Mouse (Mus musculus) neural tube, embryonic 15.5 days (tissue): ENCODE results near the gene Cysltr1. TPM values are rescaled to one million over a fixed set of nuclear protein-coding genes. Genes with fewer than 3 reads are reported as not detected.

ENCODE experiments used
- ATAC-seq: fragments of 200-750 bp; cut with Nextera tagmentation; 2 replicates; pipeline ENCODE4 v1.8.0; 2017; ENCODE audit warnings: mild to moderate bottlenecking, moderate TSS enrichment, moderate library complexity; ENCODE audit not compliant: low FRiP score
- H3K27ac ChIP-seq: fragments of 300-500 bp; sonication (generic); replicated peaks from 2 replicates; pipeline ENCODE4 v1.5.1; 2015; ENCODE audit warnings: mild to moderate bottlenecking, inconsistent platforms
- H3K27me3 ChIP-seq: fragments of 300-500 bp; sonication (generic); replicated peaks from 2 replicates; pipeline ENCODE4 v1.6.1; 2015; ENCODE audit warnings: inconsistent platforms
- H3K36me3 ChIP-seq: fragments of 300-500 bp; sonication (generic); 2 replicates; pipeline ENCODE4 v1.6.1; 2015; ENCODE audit warnings: inconsistent platforms
- H3K4me1 ChIP-seq: fragments of 300-500 bp; sonication (generic); 2 replicates; pipeline ENCODE4 v1.6.1; 2015; ENCODE audit warnings: inconsistent platforms
- H3K4me2 ChIP-seq: fragments of 300-500 bp; sonication (generic); 2 replicates; pipeline ENCODE4 v1.6.1; 2015; ENCODE audit warnings: inconsistent platforms, mild to moderate bottlenecking, moderate library complexity
- H3K4me3 ChIP-seq: fragments of 300-500 bp; sonication (generic); replicated peaks from 2 replicates; pipeline ENCODE4 v1.5.1; 2015; ENCODE audit warnings: mild to moderate bottlenecking, inconsistent platforms
- H3K9ac ChIP-seq: fragments of 300-500 bp; sonication (generic); replicated peaks from 2 replicates; pipeline ENCODE4 v1.6.1; 2015; ENCODE audit warnings: mild to moderate bottlenecking, inconsistent platforms
- H3K9me3 ChIP-seq: fragments of 300-500 bp; sonication (generic); replicated peaks from 2 replicates; pipeline ENCODE4 v1.6.1; 2016; ENCODE audit warnings: inconsistent platforms
- WGBS: fragments of 180-500 bp; shearing (Covaris S2); methylation state at CpG from one replicate; pipeline ENCODE4 v1.1.7; 2015; ENCODE audit warnings: mixed read lengths; 5-methylcytosine and 5-hydroxymethylcytosine counted together
- polyA plus RNA-seq: library from polyadenylated mRNA; unstranded; fragments of >200 nt; fragmentation: Nextera tagmentation; extraction: Ambion mirVana; gene quantifications from 2 replicates; pipeline ENCODE4 v1.2.1, GENCODE M21; 2015

The Cysltr1 gene
- polyA plus RNA-seq, 1 experiment from 2014 or later = 0.61 TPM

DNA sequence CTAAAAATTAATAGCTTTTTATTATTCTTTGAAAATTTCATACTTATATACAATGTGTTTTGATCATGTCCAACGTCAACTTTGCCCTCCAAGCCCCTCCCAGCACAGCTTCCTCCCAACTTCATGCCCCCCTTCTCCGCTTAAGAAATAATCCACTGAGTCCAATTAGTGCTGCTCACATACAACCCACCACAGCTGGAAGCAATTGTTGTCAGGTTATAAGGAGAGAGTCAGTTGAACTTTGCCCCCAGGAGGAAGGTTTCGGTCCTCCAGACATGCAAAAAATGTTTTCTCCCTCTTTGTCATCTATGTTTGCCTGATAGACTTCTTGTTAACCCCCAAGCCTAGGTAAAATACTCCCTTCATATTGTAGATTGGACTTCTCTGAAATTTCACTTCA is 24.5 kb downstream of the Cysltr1 start:
- H3K4me2 ChIP-seq = no peak overlapping the region
- H3K27ac ChIP-seq = no peak overlapping the region
- 54% methylated on average over 3 of the region's 3 CpGs for WGBS
- H3K27me3 ChIP-seq = no peaks in the 10 kb centered on the region
- no peak overlapping the region for H3K9ac ChIP-seq
- no peak overlapping the region for H3K4me3 ChIP-seq
- no peak for ATAC-seq
- H3K4me1 ChIP-seq = no peaks in the 10 kb centered on the region
- H3K36me3 ChIP-seq = no peaks in the 10 kb centered on the region
- no peaks in the 10 kb centered on the region for H3K9me3 ChIP-seq

DNA sequence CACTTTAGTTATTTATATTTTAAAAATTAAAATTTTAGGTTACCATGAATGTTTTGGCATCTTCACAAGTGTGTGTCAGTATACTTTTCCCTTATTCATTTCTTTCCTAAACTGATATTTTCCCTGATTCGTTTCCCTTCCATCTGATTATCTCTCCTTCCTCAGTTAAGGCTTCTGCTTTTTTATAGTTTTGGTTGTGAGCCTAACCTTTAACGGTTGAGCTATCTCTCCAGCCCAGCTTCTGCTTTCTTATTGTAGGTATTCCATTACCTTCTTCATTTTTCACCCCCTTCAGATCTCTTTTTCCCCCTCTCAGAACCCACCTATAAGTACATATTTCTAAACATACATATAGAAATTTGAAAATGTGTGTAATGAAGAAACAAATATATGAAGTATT is 48.0 kb downstream of the Cysltr1 start:
- Histone ChIP-seq H3K27ac (no peak overlapping the region), H3K4me3 (no peak overlapping the region), H3K9me3 (no peaks in the 10 kb centered on the region), H3K27me3 (no peaks in the 10 kb centered on the region), H3K9ac (no peak overlapping the region), H3K4me2 (no peak overlapping the region), H3K4me1 (no peaks in the 10 kb centered on the region), H3K36me3 (no peaks in the 10 kb centered on the region)
- 85% methylated on average over 2 of the region's 2 CpGs for WGBS
- no peak for ATAC-seq

DNA sequence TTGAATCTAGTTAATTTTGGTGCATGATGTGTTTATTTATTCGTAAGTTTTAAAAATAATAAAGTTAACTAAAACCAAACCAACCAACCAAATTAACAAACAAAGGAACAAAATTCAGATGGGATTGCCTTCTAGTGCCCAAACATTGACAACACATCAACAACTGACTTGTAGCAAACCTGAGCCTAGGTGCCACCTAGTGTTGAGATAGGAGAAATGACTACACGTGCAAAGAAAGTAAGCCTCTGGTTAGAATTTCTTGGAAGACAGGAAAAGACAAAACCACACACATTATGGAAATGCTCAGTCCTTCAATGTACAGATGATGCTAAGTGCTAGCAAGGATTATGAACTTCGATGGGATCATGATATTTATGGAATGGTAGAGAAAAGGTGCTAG is 67.1 kb downstream of the Cysltr1 start:
- no peak for ATAC-seq
- Histone ChIP-seq H3K9ac (no peak overlapping the region), H3K4me1 (no peaks in the 10 kb centered on the region), H3K4me2 (no peak overlapping the region), H3K9me3 (no peaks in the 10 kb centered on the region), H3K36me3 (no peaks in the 10 kb centered on the region), H3K4me3 (no peak overlapping the region), H3K27me3 (no peaks in the 10 kb centered on the region), H3K27ac (no peak overlapping the region)
- 43% methylated on average over 3 of the region's 3 CpGs for WGBS

Other genes with a start within 250 kb of the Cysltr1 start
- gene Fndc3c1, start 118.3 kb downstream of the Cysltr1 start, polyA plus RNA-seq = 0.31 and 1.2 TPM in 2 replicates
- 0.10 and 0.43 TPM in 2 replicates for gene Gm5127, start 20.5 kb downstream of the Cysltr1 start, polyA plus RNA-seq
- gene Rtl3, start 237.0 kb upstream of the Cysltr1 start, polyA plus RNA-seq = 5.2 and 5.7 TPM in 2 replicates